Mouse (Mus musculus) embryonic facial prominence, embryonic 11.5 days (tissue): ENCODE measurements around the gene Tcf3. TPM values are rescaled to one million over a fixed set of nuclear protein-coding genes. Genes with fewer than 3 reads are reported as not detected.
A peak's percentile ranks its signal among the peaks of the same experiment; 100 is the strongest.

Experiments used
- ATAC-seq: fragments of 200-750 bp; cut with Nextera tagmentation; replicated peaks from 2 replicates; pipeline ENCODE4 v1.8.0; 2017; ENCODE audit warnings: low read depth; ENCODE audit not compliant: insufficient number of reproducible peaks, low FRiP score, low TSS enrichment
- DNase-seq: peaks from one replicate; pipeline ENCODE4 v3.0.0-alpha.2; 2015; ENCODE audit warnings: low spot score
- H3K27ac ChIP-seq: fragments of 300-500 bp; sonication (generic); replicated peaks from 2 replicates; pipeline ENCODE4 v1.5.1; 2014; ENCODE audit warnings: mild to moderate bottlenecking, low read depth, low read length, control low read depth
- H3K27me3 ChIP-seq: fragments of 300-500 bp; sonication (generic); 2 replicates; pipeline ENCODE4 v1.6.1; 2014; ENCODE audit warnings: mild to moderate bottlenecking, low read length, moderate library complexity, mixed read lengths; ENCODE audit not compliant: control insufficient read depth, insufficient read depth
- H3K36me3 ChIP-seq: fragments of 300-500 bp; sonication (generic); replicated peaks from 2 replicates; pipeline ENCODE4 v1.6.1; 2014; ENCODE audit warnings: low read depth, mild to moderate bottlenecking, low read length, moderate library complexity, mixed read lengths; ENCODE audit not compliant: control insufficient read depth, insufficient read depth
- H3K4me1 ChIP-seq: fragments of 300-500 bp; sonication (generic); 2 replicates; pipeline ENCODE4 v1.6.1; 2014; ENCODE audit warnings: low read length, mixed read lengths; ENCODE audit not compliant: control insufficient read depth, insufficient read depth
- H3K4me2 ChIP-seq: fragments of 300-500 bp; sonication (generic); 2 replicates; pipeline ENCODE4 v1.6.1; 2014; ENCODE audit warnings: low read depth, mild to moderate bottlenecking, control low read depth, low read length, moderate library complexity
- H3K4me3 ChIP-seq: fragments of 300-500 bp; sonication (generic); 2 replicates; pipeline ENCODE4 v1.5.1; 2014; ENCODE audit warnings: low read depth, low read length, control low read depth
- H3K9ac ChIP-seq: fragments of 300-500 bp; sonication (generic); replicated peaks from 2 replicates; pipeline ENCODE4 v1.6.1; 2014; ENCODE audit warnings: mild to moderate bottlenecking, control low read depth, low read length
- H3K9me3 ChIP-seq: fragments of 300-500 bp; sonication (generic); replicated peaks from 2 replicates; pipeline ENCODE4 v1.6.1; 2016; ENCODE audit warnings: mild to moderate bottlenecking, low read length, inconsistent platforms, mixed read lengths; ENCODE audit not compliant: control insufficient read depth
- WGBS: fragments of 180-500 bp; shearing (Covaris S2); extraction: QIAGEN DNeasy Blood & Tissue Kit; methylation state at CpG from one replicate; pipeline ENCODE4 v1.1.7; 2014; 5-methylcytosine and 5-hydroxymethylcytosine counted together
- polyA plus RNA-seq: library from polyadenylated mRNA; unstranded; fragments of >200 nt; fragmentation: Nextera tagmentation; extraction: Ambion mirVana; gene quantifications from 2 replicates; pipeline ENCODE4 v1.2.1, GENCODE M21; 2014

The Tcf3 gene
- polyA plus RNA-seq, 1 experiment from 2014 or later, result 174 TPM

DNA sequence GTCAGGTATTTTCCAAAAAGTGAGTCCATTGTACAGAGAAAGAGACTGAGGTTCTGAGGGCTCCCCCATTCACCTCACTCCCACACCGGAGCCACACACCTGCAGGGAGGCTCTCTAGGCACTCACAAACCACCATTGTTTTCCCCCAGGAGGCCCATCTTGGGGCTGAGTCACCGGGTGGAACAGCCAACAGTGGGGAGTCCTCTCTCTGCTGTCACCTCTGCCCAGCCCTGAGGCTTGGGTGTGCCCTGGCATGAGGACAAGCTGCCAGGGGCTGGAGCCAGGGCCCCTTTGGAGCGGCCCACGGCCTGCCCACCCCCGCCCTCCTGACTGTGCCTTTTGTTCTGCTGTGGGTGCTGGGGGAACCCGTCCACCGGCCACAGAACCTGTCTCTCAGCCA is 2.3 kb upstream of the Tcf3 start:
- no peak overlapping the region for H3K4me2 ChIP-seq
- H3K4me1 ChIP-seq, result no peaks in the 10 kb centered on the region
- 41% methylated on average over 7 of the region's 7 CpGs for WGBS
- ATAC-seq, result no peak
- H3K9ac ChIP-seq, result no peak overlapping the region
- no peak overlapping the region for H3K4me3 ChIP-seq
- DNase-seq, result no peak
- no peaks in the 10 kb centered on the region for H3K36me3 ChIP-seq
- H3K27ac ChIP-seq, result no peak overlapping the region
- H3K9me3 ChIP-seq, result no peaks in the 10 kb centered on the region
- H3K27me3 ChIP-seq, result no peaks in the 10 kb centered on the region

DNA sequence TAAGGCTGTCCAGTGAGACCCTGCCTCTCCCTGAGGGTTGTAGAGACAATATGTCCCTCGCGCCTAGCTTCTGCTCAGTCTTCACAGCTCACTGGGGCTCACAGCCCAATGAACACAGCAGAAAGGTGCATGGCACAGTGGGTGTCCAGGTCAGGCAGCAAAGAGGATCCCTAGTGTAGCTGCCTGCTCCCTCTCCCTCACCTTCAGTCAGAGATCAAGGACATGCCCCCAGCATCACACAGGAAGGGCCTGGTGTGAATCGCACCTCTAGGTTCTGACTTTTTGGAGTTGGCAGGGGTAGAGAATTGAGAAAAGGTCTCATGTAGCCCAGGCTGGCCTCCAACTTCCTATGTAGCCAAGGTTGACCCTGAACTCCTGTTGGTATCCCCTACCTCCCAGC is 1.4 kb upstream of the Tcf3 start:
- H3K9ac ChIP-seq, result no peak overlapping the region
- H3K27ac ChIP-seq, result no peak overlapping the region
- H3K4me3 ChIP-seq, result no peak overlapping the region
- no peaks in the 10 kb centered on the region for H3K27me3 ChIP-seq
- H3K9me3 ChIP-seq, result no peaks in the 10 kb centered on the region
- ATAC-seq (no peak), DNase-seq (no peak)
- H3K4me1 ChIP-seq, result no peaks in the 10 kb centered on the region; the same call in 1 of the 2 replicates
- H3K4me2 ChIP-seq, result no peak overlapping the region
- H3K36me3 ChIP-seq, result peaks cover 5% of the 10 kb centered on the region
- WGBS, result 85% methylated on average over 3 of the region's 3 CpGs

DNA sequence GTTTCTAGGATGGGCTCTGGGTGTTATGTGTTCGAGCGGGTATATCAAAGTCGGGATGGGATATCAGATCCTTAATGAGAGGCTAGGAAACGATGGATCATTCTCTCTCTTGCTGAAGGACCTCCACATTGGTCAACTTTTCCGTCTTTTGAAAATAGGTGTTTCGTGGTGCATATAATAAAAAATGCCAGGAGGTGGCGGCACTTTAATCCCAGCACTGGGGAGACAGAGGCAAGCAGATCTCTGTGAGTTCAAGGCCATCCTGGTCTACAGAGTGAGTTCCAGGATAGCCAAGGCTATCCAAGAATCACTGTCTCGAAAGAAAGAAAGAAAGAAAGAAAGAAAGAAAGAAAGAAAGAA is 766 bp upstream of the Tcf3 start:
- Histone ChIP-seq H3K4me2 (no peak overlapping the region), H3K4me1 (no peaks in the 10 kb centered on the region; the same call in 1 of the 2 replicates), H3K27me3 (no peaks in the 10 kb centered on the region), H3K27ac (no peak overlapping the region), H3K36me3 (peaks cover 11% of the 10 kb centered on the region), H3K4me3 (no peak overlapping the region), H3K9ac (no peak overlapping the region), H3K9me3 (no peaks in the 10 kb centered on the region)
- ATAC-seq, result no peak
- no peak for DNase-seq
- WGBS, result 11% methylated on average over 8 of the region's 8 CpGs

DNA sequence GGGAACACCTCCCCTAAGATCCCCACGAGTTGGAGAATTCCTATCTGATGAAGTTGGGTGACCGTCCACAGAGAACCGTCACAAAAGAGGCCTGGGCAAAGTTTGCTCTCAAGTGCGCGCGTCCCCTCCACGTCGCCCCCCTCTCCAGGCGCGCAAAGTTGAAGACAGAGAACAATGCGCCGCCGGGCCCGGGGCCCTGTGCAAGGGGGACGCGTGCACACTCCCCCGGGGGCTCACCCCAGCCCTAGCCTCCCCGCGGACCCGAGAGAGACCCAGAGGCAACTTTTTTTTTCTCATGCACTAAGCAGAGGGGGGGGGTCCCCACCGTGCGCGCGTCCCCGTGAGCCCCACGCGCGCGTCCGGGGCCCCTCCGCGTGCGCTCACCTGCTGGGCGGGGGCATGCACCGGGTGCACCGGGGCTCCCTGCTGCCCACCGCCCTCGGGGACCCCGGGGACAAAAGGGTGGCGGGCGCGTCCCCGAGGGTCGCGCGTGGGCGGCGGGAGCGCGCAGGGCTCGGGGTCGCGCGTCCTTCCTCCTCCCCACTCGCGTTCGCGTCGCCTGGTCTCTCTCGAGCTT is 423 bp downstream of the Tcf3 start:
- no peak for ATAC-seq
- peak; percentile 76 for DNase-seq
- peak overlapping the region; percentile 99 for H3K9ac ChIP-seq
- peaks cover 20% of the 10 kb centered on the region for H3K36me3 ChIP-seq
- under 1% methylated on average over 60 of the region's 60 CpGs for WGBS
- no peaks in the 10 kb centered on the region for H3K27me3 ChIP-seq
- peak overlapping the region; percentile 91 for H3K27ac ChIP-seq
- no peaks in the 10 kb centered on the region; the same call in 1 of the 2 replicates for H3K4me1 ChIP-seq
- peak overlapping the region; percentile 89 for H3K4me2 ChIP-seq
- peak overlapping the region; percentile 99 for H3K4me3 ChIP-seq
- H3K9me3 ChIP-seq, result no peaks in the 10 kb centered on the region

DNA sequence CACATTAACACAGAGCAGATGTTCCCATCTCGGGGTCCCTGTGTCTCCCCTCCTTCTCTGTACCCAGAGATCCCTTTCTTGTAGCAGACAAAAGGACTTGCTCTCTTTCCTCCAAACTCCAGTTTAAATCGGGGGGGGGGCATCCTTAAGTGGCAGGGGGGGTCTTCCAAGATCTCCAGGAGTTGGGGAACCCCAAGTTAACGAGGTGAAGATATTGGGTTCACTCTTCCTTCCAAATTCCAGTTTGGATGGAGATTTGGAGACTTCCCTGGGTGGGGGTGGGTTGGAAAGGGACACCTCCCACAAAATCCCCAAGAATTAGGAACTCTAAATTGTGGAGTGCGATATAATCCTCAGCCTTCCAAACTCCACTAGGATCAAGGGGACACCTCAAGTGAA is 1.1 kb downstream of the Tcf3 start:
- ATAC-seq (no peak), DNase-seq (no peak)
- peak overlapping the region; percentile 99 for H3K9ac ChIP-seq
- no peaks in the 10 kb centered on the region for H3K9me3 ChIP-seq
- peak overlapping the region; percentile 89 for H3K4me2 ChIP-seq
- H3K36me3 ChIP-seq, result peaks cover 25% of the 10 kb centered on the region
- H3K27ac ChIP-seq, result peak overlapping the region; percentile 6; the same call in 1 of the 2 replicates
- no peaks in the 10 kb centered on the region for H3K27me3 ChIP-seq
- H3K4me1 ChIP-seq, result no peaks in the 10 kb centered on the region; the same call in 1 of the 2 replicates
- 4% methylated on average over 4 of the region's 4 CpGs for WGBS
- peak overlapping the region; percentile 99 for H3K4me3 ChIP-seq

DNA sequence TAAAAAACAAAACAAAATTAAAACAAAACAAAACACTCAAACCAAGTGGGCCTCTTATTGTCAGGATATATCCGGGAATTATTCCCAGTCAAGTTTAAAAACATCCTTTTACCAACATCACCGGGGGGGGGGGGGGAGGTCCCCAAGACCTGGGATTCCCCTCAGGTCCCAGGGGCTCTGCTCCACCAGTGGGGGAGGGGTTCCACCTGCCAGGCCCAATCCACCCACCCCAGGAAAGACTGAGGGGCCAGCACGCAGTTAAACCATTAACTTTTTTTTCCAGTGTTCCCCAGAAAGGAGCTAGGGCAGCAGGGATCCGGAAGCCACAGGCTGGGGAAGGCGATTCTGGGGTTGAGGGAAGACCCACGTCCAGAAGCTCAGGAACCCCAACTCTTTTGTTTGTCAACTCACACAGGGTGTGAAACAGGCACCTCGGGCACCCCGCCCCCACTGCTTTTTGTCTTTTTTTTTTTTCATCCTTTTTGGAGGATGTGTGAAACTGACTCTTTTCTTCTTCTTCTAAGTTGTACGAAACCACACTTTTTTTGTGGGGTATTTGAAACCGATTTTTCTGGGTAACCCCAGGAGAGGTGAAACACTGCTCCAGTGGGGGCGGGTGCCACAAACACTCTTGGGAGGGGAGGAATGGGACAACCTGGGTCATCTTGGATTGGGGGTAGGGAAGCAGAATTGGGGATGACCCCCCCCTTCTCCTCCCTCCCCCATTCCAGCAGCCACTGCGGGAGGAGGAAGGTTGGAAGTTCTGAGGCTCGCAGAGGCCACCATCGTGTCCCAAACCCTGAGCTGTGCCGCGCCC is 1.7 kb downstream of the Tcf3 start:
- peak overlapping the region; percentile 99 for H3K9ac ChIP-seq
- 23% methylated on average over 16 of the region's 16 CpGs for WGBS
- H3K4me1 ChIP-seq, result no peaks in the 10 kb centered on the region; the same call in 1 of the 2 replicates
- no peaks in the 10 kb centered on the region for H3K27me3 ChIP-seq
- peaks cover 31% of the 10 kb centered on the region for H3K36me3 ChIP-seq
- peak overlapping the region; percentile 6; the same call in 1 of the 2 replicates for H3K27ac ChIP-seq
- H3K4me2 ChIP-seq, result peak overlapping the region; percentile 89
- peak overlapping the region; percentile 99 for H3K4me3 ChIP-seq
- DNase-seq (peak; percentile 35), ATAC-seq (no peak)
- H3K9me3 ChIP-seq, result no peaks in the 10 kb centered on the region

DNA sequence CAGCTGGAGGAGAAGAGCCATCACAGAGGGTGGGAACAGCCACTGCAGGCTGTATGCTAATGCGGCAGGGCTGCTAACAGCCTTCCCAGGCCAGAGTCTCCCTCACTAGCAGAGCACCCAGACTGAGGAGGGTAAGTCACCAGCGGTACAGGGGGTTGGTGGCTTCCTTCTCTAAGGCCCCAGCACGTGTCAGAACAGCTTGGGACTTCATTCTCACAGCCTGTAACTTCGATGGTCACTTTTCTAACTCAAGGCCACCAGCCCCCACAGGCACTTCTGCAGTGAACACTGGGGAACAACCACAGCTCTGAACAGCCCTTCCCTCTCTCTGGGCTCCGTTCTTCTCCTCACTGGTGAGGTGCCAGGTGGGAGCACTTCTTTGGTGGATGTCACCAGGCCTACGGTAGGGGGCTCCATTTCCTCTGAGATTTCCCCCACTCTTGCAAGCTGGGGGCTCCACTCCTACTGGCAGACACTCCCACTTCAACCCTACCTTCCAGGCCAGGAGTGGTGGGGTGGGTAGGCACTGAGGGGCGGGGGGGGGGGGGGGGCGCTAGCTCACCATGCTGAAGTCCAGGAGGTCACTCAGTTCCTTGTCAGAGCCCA is 3.0 kb downstream of the Tcf3 start:
- Histone ChIP-seq H3K27ac (no peak overlapping the region), H3K36me3 (peaks cover 41% of the 10 kb centered on the region), H3K9ac (no peak overlapping the region), H3K9me3 (no peaks in the 10 kb centered on the region), H3K27me3 (no peaks in the 10 kb centered on the region), H3K4me1 (no peaks in the 10 kb centered on the region; the same call in 1 of the 2 replicates), H3K4me3 (no peak overlapping the region), H3K4me2 (no peak overlapping the region)
- DNase-seq (no peak), ATAC-seq (no peak)
- 75% methylated on average over 6 of the region's 8 CpGs for WGBS

DNA sequence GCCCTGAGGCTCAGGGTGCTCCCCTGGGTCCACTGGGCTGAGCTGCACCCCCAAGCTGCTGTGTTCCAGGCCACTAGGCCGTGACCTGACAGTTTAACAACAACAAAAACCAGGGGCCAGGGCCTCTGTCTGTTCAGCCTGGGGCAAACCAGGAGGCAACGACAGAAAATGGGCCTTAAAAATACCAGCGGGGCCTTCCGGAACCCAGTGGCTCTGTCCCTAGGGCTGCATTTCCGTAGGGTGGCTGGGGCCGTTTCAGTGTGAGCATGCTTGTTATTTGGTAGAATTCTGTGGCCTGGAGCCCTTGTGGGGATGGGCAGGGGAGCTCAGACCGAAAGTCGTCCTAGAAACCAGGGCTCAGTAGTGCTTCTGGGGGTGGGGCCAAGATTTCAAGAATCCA is 3.6 kb downstream of the Tcf3 start:
- no peak overlapping the region for H3K27ac ChIP-seq
- no peaks in the 10 kb centered on the region for H3K27me3 ChIP-seq
- no peak for ATAC-seq

More for the DNA sequence above, 3.6 kb downstream of the Tcf3 start:
- no peak overlapping the region for H3K4me2 ChIP-seq
- no peak for DNase-seq
- H3K36me3 ChIP-seq, result peaks cover 48% of the 10 kb centered on the region
- 83% methylated on average over 8 of the region's 8 CpGs for WGBS
- H3K9ac ChIP-seq, result no peak overlapping the region
- H3K4me3 ChIP-seq, result no peak overlapping the region
- H3K9me3 ChIP-seq, result no peaks in the 10 kb centered on the region
- no peaks in the 10 kb centered on the region; the same call in 1 of the 2 replicates for H3K4me1 ChIP-seq
